8 mouse cellular contexts compared by ENCODE assay signal in the genomic region with DNA sequence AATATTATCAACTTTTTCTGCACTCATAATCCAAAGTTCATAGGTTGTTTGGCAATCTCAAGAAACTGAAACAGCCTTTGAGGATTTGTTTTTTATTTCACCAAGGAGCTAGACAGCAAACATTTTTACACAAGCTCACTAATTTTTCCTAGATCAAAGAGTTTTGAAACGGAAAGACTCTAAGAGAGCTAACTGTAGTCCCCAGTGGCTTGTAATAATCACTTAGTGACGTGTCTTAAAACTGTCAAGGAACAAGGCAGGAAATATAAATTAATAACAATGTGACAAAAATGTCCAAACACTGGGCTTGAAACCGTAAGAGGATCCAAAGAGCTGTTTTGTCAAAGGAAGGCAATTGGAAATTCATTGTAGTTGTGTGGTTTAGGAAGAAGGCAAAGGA. TPM values are rescaled to one million over a fixed set of nuclear protein-coding genes. Genes with fewer than 3 reads are reported as not detected.
DNase-seq lines count a peak whose midpoint lies in the region; ATAC-seq lines count a peak whose summit lies in the region.

No protein-coding gene starts in this region.

- H3K9me3 ChIP-seq in neural tube, embryonic 11.5 days (ENCODE audit: control insufficient read depth, low read length): no peaks in the 10 kb centered on the region
- H3K9me3 ChIP-seq in limb, embryonic 11.5 days (ENCODE audit: control insufficient read depth, low read length): no peaks in the 10 kb centered on the region
- H3K9me3 ChIP-seq in stomach, embryonic 14.5 days (ENCODE audit: control insufficient read depth, low read depth, low read length): no peaks in the 10 kb centered on the region

- no peaks in the 10 kb centered on the region for H3K27me3 ChIP-seq in neural tube, embryonic 11.5 days (ENCODE audit: control insufficient read depth, insufficient read depth, low read length)
- H3K27me3 ChIP-seq in limb, embryonic 11.5 days (ENCODE audit: control insufficient read depth, insufficient read depth, low read length): peaks cover 18% of the 10 kb centered on the region
- no peaks in the 10 kb centered on the region for H3K27me3 ChIP-seq in stomach, embryonic 14.5 days (ENCODE audit: control insufficient read depth, insufficient read depth, low read length)

- peak overlapping the region; percentile 40; the same call in 1 of the 2 replicates for H3K4me2 ChIP-seq in neural tube, embryonic 11.5 days (ENCODE audit: low read depth)
- peak overlapping the region; percentile 37 for H3K4me2 ChIP-seq in limb, embryonic 11.5 days (ENCODE audit: low read depth, severe bottlenecking)
- peak overlapping the region; percentile 39 for H3K4me2 ChIP-seq in stomach, embryonic 14.5 days (replicated peaks; ENCODE audit: low read depth, low read length)

- peak; percentile 26 for DNase-seq in embryo, embryonic 10.5 days (ENCODE audit: low spot score)
- DNase-seq in embryo, embryonic 9.5 days (ENCODE audit: extremely low spot score): no peak
- no peak for DNase-seq in neural tube, embryonic 11.5 days (ENCODE audit: low spot score)
- no peak for DNase-seq in neural tube, embryonic 10.5 days (ENCODE audit: extremely low spot score, low spot score)
- DNase-seq in limb, embryonic 11.5 days (ENCODE audit: low spot score): no peak
- DNase-seq in right cerebral cortex, postnatal 14 days: no peak
- no peak for DNase-seq in left cerebral cortex, postnatal 10 days (ENCODE audit: extremely low spot score in 1 of 2, low spot score in 2 of 2)

- 27% methylated on average over 3 of the region's 3 CpGs for WGBS in neural tube, embryonic 11.5 days
- 17% methylated on average over 3 of the region's 3 CpGs for WGBS in limb, embryonic 11.5 days
- WGBS in stomach, embryonic 14.5 days: 34% methylated on average over 3 of the region's 3 CpGs

- H3K27ac ChIP-seq in neural tube, embryonic 11.5 days (ENCODE audit: low read depth, low read length): no peak overlapping the region
- H3K27ac ChIP-seq in limb, embryonic 11.5 days (replicated peaks; ENCODE audit: low read depth, low read length): no peak overlapping the region
- no peak overlapping the region for H3K27ac ChIP-seq in stomach, embryonic 14.5 days (ENCODE audit: low read length)

- ATAC-seq in neural tube, embryonic 11.5 days (ENCODE audit: insufficient read depth, low FRiP score, low TSS enrichment): no peak
- no peak for ATAC-seq in limb, embryonic 11.5 days (ENCODE audit: insufficient number of reproducible peaks, low FRiP score, low TSS enrichment, low read depth)
- ATAC-seq in stomach, embryonic 14.5 days (ENCODE audit: insufficient number of reproducible peaks, insufficient read depth, low FRiP score, low read depth): no peak

- H3K4me3 ChIP-seq in neural tube, embryonic 11.5 days (ENCODE audit: low read depth, low read length): peak overlapping the region; percentile 70; the same call in 1 of the 2 replicates
- no peak overlapping the region for H3K4me3 ChIP-seq in limb, embryonic 11.5 days (ENCODE audit: low read depth, low read length)
- H3K4me3 ChIP-seq in stomach, embryonic 14.5 days (ENCODE audit: low read depth, low read length): 0 out of 2 replicates have a peak overlapping the region, but pooled peaks have one; percentile 63

- intact Hi-C loops in left cerebral cortex, postnatal 10 days (cut with DNase I): no loop called here

- H3K36me3 ChIP-seq in neural tube, embryonic 11.5 days (ENCODE audit: control insufficient read depth, insufficient read depth, low read length): no peaks in the 10 kb centered on the region
- no peaks in the 10 kb centered on the region for H3K36me3 ChIP-seq in limb, embryonic 11.5 days (ENCODE audit: control insufficient read depth, insufficient read depth, low read length)
- H3K36me3 ChIP-seq in stomach, embryonic 14.5 days (ENCODE audit: control insufficient read depth, insufficient read depth, low read length): no peaks in the 10 kb centered on the region

- no peaks in the 10 kb centered on the region for H3K4me1 ChIP-seq in neural tube, embryonic 11.5 days (ENCODE audit: control insufficient read depth, insufficient read depth, low read length)
- no peaks in the 10 kb centered on the region for H3K4me1 ChIP-seq in limb, embryonic 11.5 days (ENCODE audit: control insufficient read depth, insufficient read depth, low read length)
- 0 out of 2 replicates have a peak, but pooled peaks cover 3% of the 10 kb centered on the region for H3K4me1 ChIP-seq in stomach, embryonic 14.5 days (ENCODE audit: control insufficient read depth, insufficient read depth, low read length)

- no peak overlapping the region for H3K9ac ChIP-seq in neural tube, embryonic 11.5 days (ENCODE audit: low read length)
- no peak overlapping the region for H3K9ac ChIP-seq in limb, embryonic 11.5 days (ENCODE audit: low read length)
- H3K9ac ChIP-seq in stomach, embryonic 14.5 days (replicated peaks; ENCODE audit: low read depth, low read length): no peak overlapping the region

RNA-seq across cellular contexts. Expression of a gene that starts 1.0 kb away (rescaled TPM):
- 232 and 246 TPM in 2 replicates for polyA plus RNA-seq in neural tube, embryonic 11.5 days (2014; fragmentation: Nextera tagmentation; extraction: Ambion mirVana)
- polyA plus RNA-seq in limb, embryonic 11.5 days (2014; fragmentation: Nextera tagmentation; extraction: Ambion mirVana): 215 and 218 TPM in 2 replicates
- polyA plus RNA-seq in stomach, embryonic 14.5 days (2014; fragmentation: Nextera tagmentation; extraction: Ambion mirVana): 232 and 248 TPM in 2 replicates
- 100 to 1,000 TPM; 170 to 182 TPM for total RNA-seq in left cerebral cortex, postnatal 10 days (2021)
